Mouse (Mus musculus) lung, embryonic 16.5 days (tissue): ENCODE results near the gene Fis1. TPM values are rescaled to one million over a fixed set of nuclear protein-coding genes. Genes with fewer than 3 reads are reported as not detected.
"Not testable (repeated sequence)": the region's sequence is repeated elsewhere in the genome, so short reads cannot be mapped to it uniquely, and the experiment has no call there.

Source experiments
- ATAC-seq: fragments of 200-750 bp; cut with Nextera tagmentation; 2 replicates; pipeline ENCODE4 v1.8.0; 2017; ENCODE audit warnings: low read depth, mild to moderate bottlenecking, moderate library complexity
- H3K27ac ChIP-seq: fragments of 300-500 bp; sonication (generic); 2 replicates; pipeline ENCODE4 v1.5.1; 2014; ENCODE audit warnings: mild to moderate bottlenecking, control low read depth, low read length
- H3K27me3 ChIP-seq: fragments of 300-500 bp; sonication (generic); 2 replicates; pipeline ENCODE4 v1.6.1; 2014; ENCODE audit warnings: low read depth, low read length, mixed read lengths; ENCODE audit not compliant: control insufficient read depth, insufficient read depth
- H3K36me3 ChIP-seq: fragments of 300-500 bp; sonication (generic); 2 replicates; pipeline ENCODE4 v1.6.1; 2014; ENCODE audit warnings: low read length; ENCODE audit not compliant: control insufficient read depth, insufficient read depth
- H3K4me1 ChIP-seq: fragments of 300-500 bp; sonication (generic); replicated peaks from 2 replicates; pipeline ENCODE4 v1.6.1; 2014; ENCODE audit warnings: low read length, mixed read lengths; ENCODE audit not compliant: control insufficient read depth, insufficient read depth
- H3K4me2 ChIP-seq: fragments of 300-500 bp; sonication (generic); 2 replicates; pipeline ENCODE4 v1.6.1; 2014; ENCODE audit warnings: low read depth, low read length, control low read depth
- H3K4me3 ChIP-seq: fragments of 300-500 bp; sonication (generic); 2 replicates; pipeline ENCODE4 v1.5.1; 2014; ENCODE audit warnings: mild to moderate bottlenecking, low read length, control low read depth
- H3K9ac ChIP-seq: fragments of 300-500 bp; sonication (generic); 2 replicates; pipeline ENCODE4 v1.6.1; 2014; ENCODE audit warnings: low read length, control low read depth
- H3K9me3 ChIP-seq: fragments of 300-500 bp; sonication (generic); 2 replicates; pipeline ENCODE4 v1.6.1; 2016; ENCODE audit warnings: low read length; ENCODE audit not compliant: control insufficient read depth
- WGBS: fragments of 180-500 bp; shearing (Covaris S2); extraction: QIAGEN DNeasy Blood & Tissue Kit; methylation state at CpG from one replicate; pipeline ENCODE4 v1.1.7; 2014; 5-methylcytosine and 5-hydroxymethylcytosine counted together
- polyA plus RNA-seq: library from polyadenylated mRNA; unstranded; fragments of >200 nt; fragmentation: Nextera tagmentation; extraction: Ambion mirVana; gene quantifications from 2 replicates; pipeline ENCODE4 v1.2.1, GENCODE M21; 2015

The Fis1 gene
- polyA plus RNA-seq, 1 experiment from 2014 or later = 286 TPM

GRCm38 (mm10) chr5:136937621-136938020 lies 15.5 kb upstream of the Fis1 start:
- no peaks in the 10 kb centered on the region for H3K36me3 ChIP-seq
- no peak overlapping the region for H3K4me3 ChIP-seq
- no peak overlapping the region for H3K9ac ChIP-seq
- no peak overlapping the region for H3K27ac ChIP-seq
- no peak overlapping the region for H3K4me2 ChIP-seq
- 74% methylated on average over 5 of the region's 5 CpGs for WGBS
- no peaks in the 10 kb centered on the region for H3K27me3 ChIP-seq
- ATAC-seq = no peak
- no peaks in the 10 kb centered on the region for H3K4me1 ChIP-seq
- no peaks in the 10 kb centered on the region; the same call in 1 of the 2 replicates for H3K9me3 ChIP-seq

GRCm38 (mm10) chr5:136939284-136939683 lies 13.8 kb upstream of the Fis1 start:
- WGBS = 63% methylated on average over 7 of the region's 7 CpGs
- Histone ChIP-seq H3K27ac (no peak overlapping the region), H3K9ac (no peak overlapping the region), H3K9me3 (no peaks in the 10 kb centered on the region; the same call in 1 of the 2 replicates), H3K36me3 (no peaks in the 10 kb centered on the region), H3K4me2 (no peak overlapping the region), H3K4me1 (no peaks in the 10 kb centered on the region), H3K4me3 (no peak overlapping the region), H3K27me3 (no peaks in the 10 kb centered on the region)
- no peak for ATAC-seq

GRCm38 (mm10) chr5:136940029-136940428 lies 13.0 kb upstream of the Fis1 start:
- not testable (repeated sequence) for H3K27ac ChIP-seq, H3K36me3 ChIP-seq, H3K27me3 ChIP-seq, H3K9me3 ChIP-seq, ATAC-seq, H3K4me3 ChIP-seq, H3K9ac ChIP-seq, H3K4me1 ChIP-seq, H3K4me2 ChIP-seq
- 71% methylated on average over 6 of the region's 6 CpGs for WGBS

GRCm38 (mm10) chr5:136940845-136941560 lies 12.1 kb upstream of the Fis1 start:
- Histone ChIP-seq H3K9ac (no peak overlapping the region), H3K27me3 (no peaks in the 10 kb centered on the region), H3K36me3 (no peaks in the 10 kb centered on the region), H3K9me3 (no peaks in the 10 kb centered on the region; the same call in 1 of the 2 replicates), H3K4me1 (no peaks in the 10 kb centered on the region), H3K27ac (no peak overlapping the region), H3K4me3 (no peak overlapping the region), H3K4me2 (no peak overlapping the region)
- no peak for ATAC-seq
- WGBS = 83% methylated on average over 12 of the region's 12 CpGs

- Histone ChIP-seq H3K4me3 (no peak overlapping the region), H3K4me2 (no peak overlapping the region), H3K9ac (no peak overlapping the region), H3K4me1 (no peaks in the 10 kb centered on the region), H3K36me3 (no peaks in the 10 kb centered on the region), H3K9me3 (no peaks in the 10 kb centered on the region; the same call in 1 of the 2 replicates), H3K27ac (peak overlapping the region; percentile 47), H3K27me3 (no peaks in the 10 kb centered on the region)
- WGBS = 43% methylated on average over 3 of the region's 3 CpGs
- ATAC-seq = peak; percentile 75
These were observed 10.3 kb upstream of the Fis1 start for GRCm38 (mm10) chr5:136942781-136943180.

- no peak for ATAC-seq
- WGBS = 67% methylated on average over 2 of the region's 2 CpGs
- Histone ChIP-seq H3K27me3 (no peaks in the 10 kb centered on the region), H3K9ac (no peak overlapping the region), H3K36me3 (no peaks in the 10 kb centered on the region), H3K27ac (peak overlapping the region; percentile 47; the same call in 1 of the 2 replicates), H3K4me1 (no peaks in the 10 kb centered on the region), H3K4me3 (no peak overlapping the region), H3K4me2 (no peak overlapping the region), H3K9me3 (no peaks in the 10 kb centered on the region; the same call in 1 of the 2 replicates)
These were observed 9.7 kb upstream of the Fis1 start for GRCm38 (mm10) chr5:136943382-136943781.

GRCm38 (mm10) chr5:136945084-136945483 lies 8.0 kb upstream of the Fis1 start:
- Histone ChIP-seq H3K27ac (no peak overlapping the region), H3K36me3 (no peaks in the 10 kb centered on the region), H3K9me3 (no peaks in the 10 kb centered on the region), H3K27me3 (no peaks in the 10 kb centered on the region), H3K9ac (no peak overlapping the region), H3K4me3 (no peak overlapping the region), H3K4me1 (no peaks in the 10 kb centered on the region), H3K4me2 (no peak overlapping the region)
- ATAC-seq = no peak
- WGBS = 75% methylated on average over 12 of the region's 12 CpGs

GRCm38 (mm10) chr5:136947874-136948273 lies 5.2 kb upstream of the Fis1 start:
- Histone ChIP-seq H3K36me3 (no peaks in the 10 kb centered on the region), H3K4me2 (no peak overlapping the region), H3K27ac (no peak overlapping the region), H3K9me3 (no peaks in the 10 kb centered on the region), H3K27me3 (no peaks in the 10 kb centered on the region), H3K4me1 (no peaks in the 10 kb centered on the region), H3K9ac (no peak overlapping the region), H3K4me3 (no peak overlapping the region)
- no peak for ATAC-seq

- not testable (repeated sequence) for H3K4me1 ChIP-seq, H3K27me3 ChIP-seq, H3K4me2 ChIP-seq, H3K27ac ChIP-seq, ATAC-seq, H3K9me3 ChIP-seq, H3K9ac ChIP-seq, H3K4me3 ChIP-seq, H3K36me3 ChIP-seq
- 66% methylated on average over 14 of the region's 14 CpGs for WGBS
These were observed 3.3 kb upstream of the Fis1 start for GRCm38 (mm10) chr5:136949551-136950336.
